Mouse (Mus musculus) cortical plate, adult 2 months (tissue): ENCODE results near the gene Tfap2d. TPM values are rescaled to one million over a fixed set of nuclear protein-coding genes. Genes with fewer than 3 reads are reported as not detected.

ENCODE experiments used
- H3K27ac ChIP-seq: fragments of 200-500 bp; 2 replicates; pipeline ENCODE4 v1.5.1; 2012; ENCODE audit warnings: low read length, control low read depth, inconsistent platforms; ENCODE audit not compliant: insufficient read depth
- H3K4me1 ChIP-seq: fragments of 200-500 bp; 2 replicates; pipeline ENCODE4 v1.6.1; 2011; ENCODE audit warnings: low read length; ENCODE audit not compliant: control insufficient read depth, insufficient read depth
- H3K4me3 ChIP-seq: fragments of 200-500 bp; 2 replicates; pipeline ENCODE4 v1.5.1; 2011; ENCODE audit warnings: mild to moderate bottlenecking, low read length, control low read depth; ENCODE audit not compliant: insufficient read depth
- CTCF ChIP-seq: fragments of 200-500 bp; IDR thresholded peaks from 2 replicates; pipeline ENCODE4 v1.5.1; 2011; ENCODE audit warnings: mild to moderate bottlenecking, control low read depth, low read length; ENCODE audit not compliant: insufficient read depth; ENCODE audit errors: extremely low read depth
- POLR2A ChIP-seq: fragments of 200-500 bp; IDR thresholded peaks from 2 replicates; pipeline ENCODE4 v1.6.1; 2011; ENCODE audit warnings: mild to moderate bottlenecking, low read length, control low read depth; ENCODE audit not compliant: insufficient read depth; ENCODE audit errors: extremely low read depth
- polyA plus RNA-seq: library from polyadenylated mRNA; depleted of rRNA; stranded (reverse); fragments of >200 nt; gene quantifications from 2 replicates; pipeline ENCODE4 v1.2.3, GENCODE M21; 2012; rRNA removed

Gene Tfap2d
- polyA plus RNA-seq, 1 experiment: 0.33 TPM

DNA sequence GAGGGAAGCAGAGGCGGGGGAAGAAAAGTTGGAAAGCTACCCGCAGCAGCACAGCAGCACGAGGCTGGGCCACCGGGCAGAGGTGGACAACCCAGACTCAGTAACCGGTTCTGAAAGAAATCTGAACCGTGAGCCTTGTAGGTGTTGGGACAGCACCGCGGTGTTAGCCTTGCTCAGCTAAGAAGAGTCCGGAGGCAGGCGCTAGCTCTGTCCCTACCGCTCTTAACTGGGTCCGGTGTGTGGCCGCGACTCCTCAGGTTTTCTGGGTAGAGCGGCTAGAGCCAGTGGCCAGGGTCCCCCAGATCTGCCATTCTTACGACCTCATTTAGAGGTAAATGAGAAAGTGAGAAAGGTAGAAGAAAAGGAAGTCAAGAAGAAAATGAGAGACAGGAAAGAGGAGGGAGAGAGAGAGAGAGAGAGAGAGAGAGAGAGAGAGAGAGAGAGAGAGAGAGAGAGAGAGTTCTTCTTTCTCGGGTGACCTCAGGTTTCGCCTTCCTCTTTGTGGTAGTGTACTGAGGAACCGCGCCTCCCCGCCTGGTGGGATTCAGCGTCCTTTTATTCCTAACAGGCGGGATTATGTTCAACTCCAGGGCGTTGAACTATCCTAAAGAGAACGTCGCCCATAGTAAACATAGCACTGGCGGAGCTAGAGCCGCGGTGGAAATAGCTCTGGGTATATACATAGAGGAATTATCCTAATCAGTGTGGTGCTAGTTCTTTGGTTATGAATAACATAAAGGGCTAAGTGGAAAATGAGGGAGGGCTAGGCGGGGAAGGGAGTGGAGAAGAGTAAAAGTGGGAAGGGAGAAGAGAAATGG, 107.6 kb downstream of the Tfap2d start:
- Histone ChIP-seq H3K27ac (no peak overlapping the region), H3K4me1 (no peaks in the 10 kb centered on the region), H3K4me3 (no peak overlapping the region)
- TF ChIP-seq CTCF: no peak
- no peak for TF ChIP-seq POLR2A

DNA sequence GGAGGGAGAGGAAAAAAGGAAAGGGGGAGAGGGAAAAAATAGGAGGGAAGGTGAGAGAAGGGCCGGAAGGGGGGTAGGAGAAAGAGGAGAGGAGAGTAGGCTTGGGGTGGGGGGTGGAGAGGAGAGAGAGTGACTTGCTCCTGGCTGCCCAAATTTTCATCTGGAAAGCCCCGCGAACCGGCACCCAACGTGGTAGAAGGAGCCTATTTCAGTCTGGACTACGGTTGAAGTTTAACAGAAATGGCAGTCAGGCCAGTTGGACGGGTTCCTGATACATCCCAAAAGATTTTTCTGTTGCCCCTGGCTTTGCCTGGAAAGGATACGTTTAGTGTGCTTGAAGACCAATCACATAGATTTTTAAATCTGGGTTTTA, 108.2 kb downstream of the Tfap2d start:
- Histone ChIP-seq H3K4me1 (no peaks in the 10 kb centered on the region), H3K27ac (no peak overlapping the region), H3K4me3 (no peak overlapping the region)
- no peak for TF ChIP-seq POLR2A
- no peak for TF ChIP-seq CTCF

DNA sequence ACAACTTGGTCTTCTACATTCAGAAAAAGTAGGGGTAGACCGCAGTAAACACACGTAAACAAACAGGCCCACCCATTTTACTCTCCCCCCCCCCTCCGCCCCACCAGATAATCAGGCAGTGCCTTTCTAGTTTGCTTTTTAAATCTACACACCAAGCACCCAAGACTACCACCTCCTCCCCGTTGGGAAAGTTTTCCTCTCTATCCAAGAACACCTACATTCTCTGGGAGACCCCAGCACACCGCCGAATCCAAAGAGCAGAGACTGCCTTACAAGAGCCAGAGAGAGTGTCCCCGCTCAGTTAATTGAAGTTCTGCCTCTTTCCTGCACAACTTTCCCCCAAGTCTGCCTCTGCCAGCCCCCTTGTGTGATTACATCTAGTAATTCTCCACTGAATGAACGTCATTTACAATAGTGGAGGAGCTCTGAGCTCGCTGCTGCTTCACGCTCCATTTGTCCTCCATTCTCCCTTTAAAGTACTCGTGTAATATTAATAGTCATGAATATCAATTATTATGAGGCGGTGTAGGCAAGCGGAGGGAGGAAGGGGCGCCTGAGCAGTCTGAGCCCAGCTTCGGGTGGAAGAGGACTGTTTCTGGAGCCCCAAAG, 108.8 kb downstream of the Tfap2d start:
- TF ChIP-seq POLR2A (no peak), CTCF (no peak)
- H3K27ac ChIP-seq: no peak overlapping the region
- no peaks in the 10 kb centered on the region for H3K4me1 ChIP-seq
- H3K4me3 ChIP-seq: no peak overlapping the region

DNA sequence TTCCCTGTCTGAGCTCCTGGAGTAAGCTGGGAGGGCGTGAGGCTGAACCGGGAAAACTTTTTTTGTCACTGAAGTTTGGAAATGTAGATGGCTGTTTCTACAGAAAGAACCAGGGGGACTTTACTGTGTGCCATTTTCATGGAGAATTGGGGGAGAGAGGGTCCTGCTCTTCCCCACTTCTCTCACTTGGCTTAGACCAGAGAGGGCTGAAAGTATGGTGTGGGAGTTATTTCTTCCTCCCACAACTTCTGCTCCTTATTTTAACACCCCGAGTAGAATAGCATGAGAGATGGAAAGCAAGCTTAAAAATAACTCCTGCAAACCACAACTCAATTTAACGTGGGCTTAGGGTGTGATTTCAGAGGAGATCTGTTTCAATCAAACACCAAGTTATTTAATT, 109.9 kb downstream of the Tfap2d start:
- TF ChIP-seq CTCF (no peak), POLR2A (no peak)
- no peak overlapping the region for H3K27ac ChIP-seq
- no peak overlapping the region for H3K4me3 ChIP-seq
- no peaks in the 10 kb centered on the region for H3K4me1 ChIP-seq

- Histone ChIP-seq H3K27ac (no peak overlapping the region), H3K4me3 (no peak overlapping the region), H3K4me1 (no peaks in the 10 kb centered on the region)
- no peak for TF ChIP-seq POLR2A
- TF ChIP-seq CTCF: no peak
Measured at GRCm38 (mm10) chr1:19213171-19213570, 110.3 kb downstream of the Tfap2d start.

DNA sequence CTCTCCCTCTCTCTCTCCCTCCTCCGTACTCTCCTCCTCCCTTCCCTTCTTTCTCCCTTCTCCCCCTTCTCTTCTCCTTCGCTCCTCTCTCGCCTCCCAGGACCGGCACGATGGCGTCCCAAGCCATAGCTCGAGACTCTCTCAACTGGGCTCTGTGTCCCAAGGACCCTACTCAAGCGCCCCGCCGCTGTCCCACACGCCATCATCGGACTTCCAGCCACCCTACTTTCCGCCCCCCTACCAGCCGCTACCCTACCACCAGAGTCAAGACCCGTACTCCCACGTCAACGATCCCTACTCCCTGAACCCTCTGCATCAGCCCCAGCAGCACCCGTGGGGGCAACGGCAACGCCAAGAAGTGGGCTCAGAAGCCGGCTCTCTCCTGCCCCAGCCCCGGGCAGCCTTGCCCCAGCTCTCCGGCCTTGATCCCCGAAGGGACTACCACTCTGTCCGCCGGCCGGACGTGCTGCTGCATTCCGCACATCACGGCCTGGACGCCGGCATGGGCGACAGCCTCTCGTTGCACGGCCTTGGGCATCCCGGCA, 111.1 kb downstream of the Tfap2d start:
- Histone ChIP-seq H3K4me3 (no peak overlapping the region), H3K27ac (no peak overlapping the region), H3K4me1 (no peaks in the 10 kb centered on the region)
- TF ChIP-seq CTCF (no peak), POLR2A (no peak)

Other genes with a start within 250 kb of the Tfap2d start
- 0.29 and 0.42 TPM in 2 replicates for gene Tfap2b, start 105.9 kb downstream of the Tfap2d start, polyA plus RNA-seq